ENCODE assay signal across 29 mouse cellular contexts in the genomic region with DNA sequence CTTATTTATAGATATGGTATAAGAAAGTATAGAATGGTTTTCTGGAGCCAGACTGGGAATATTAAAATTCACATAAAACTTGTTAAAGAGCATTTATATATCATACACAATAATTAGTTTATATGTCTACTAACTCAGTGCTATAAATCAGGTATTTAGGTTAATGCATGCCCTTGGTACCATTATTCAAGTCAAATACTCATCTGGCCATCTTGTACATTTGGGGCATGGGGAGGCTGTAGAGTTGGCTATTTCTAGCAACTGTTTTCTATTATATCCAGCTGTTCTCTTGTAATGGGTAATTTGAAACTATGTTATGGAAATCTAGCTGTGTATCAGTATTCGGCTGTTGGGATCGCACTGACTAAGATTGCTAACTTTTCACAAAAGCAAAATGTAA.
"Had no signal": no experiment of that assay in that cellular context is flagged by ENCODE, and none has a peak within 500 bp of the region (broad histone marks: within the 10 kb centered on the region; RNA-seq: fewer than 3 reads in every experiment).

No protein-coding gene starts in this region.

- H3K27ac ChIP-seq: left cerebral cortex, adult 2 months; limb, embryonic 15.5 days; liver, embryonic 12.5 days; liver, embryonic 13.5 days; liver, embryonic 14.5 days; liver, embryonic 15.5 days; lung, embryonic 15.5 days; macrophage; midbrain, embryonic 10.5 days; midbrain, embryonic 12.5 days; midbrain, embryonic 13.5 days; midbrain, embryonic 15.5 days had no signal

- H3K9me3 ChIP-seq: limb, embryonic 15.5 days; liver, embryonic 12.5 days; liver, embryonic 13.5 days; liver, embryonic 15.5 days; lung, embryonic 15.5 days; midbrain, embryonic 10.5 days; midbrain, embryonic 12.5 days; midbrain, embryonic 13.5 days; midbrain, embryonic 15.5 days had no signal

- H3K27me3 ChIP-seq: limb, embryonic 15.5 days; liver, embryonic 12.5 days; liver, embryonic 13.5 days; liver, embryonic 15.5 days; lung, embryonic 15.5 days; megakaryocyte, embryonic 14.5 days; midbrain, embryonic 12.5 days; midbrain, embryonic 13.5 days; midbrain, embryonic 15.5 days had no signal

- H3K4me1 ChIP-seq: limb, embryonic 15.5 days; liver, embryonic 12.5 days; liver, embryonic 13.5 days; liver, embryonic 15.5 days; lung, embryonic 15.5 days; midbrain, embryonic 10.5 days; midbrain, embryonic 12.5 days; midbrain, embryonic 13.5 days; midbrain, embryonic 15.5 days had no signal

- H3K4me2 ChIP-seq: limb, embryonic 15.5 days; liver, embryonic 11.5 days; liver, embryonic 12.5 days; liver, embryonic 13.5 days; liver, embryonic 15.5 days; lung, embryonic 14.5 days; lung, embryonic 15.5 days; midbrain, embryonic 11.5 days; midbrain, embryonic 12.5 days; midbrain, embryonic 13.5 days; midbrain, embryonic 15.5 days had no signal

- ATAC-seq: liver, embryonic 12.5 days; liver, postnatal 0 days; lung, postnatal 0 days; midbrain, embryonic 13.5 days; midbrain, embryonic 15.5 days; midbrain, embryonic 16.5 days had no signal

- H3K9ac ChIP-seq: limb, embryonic 15.5 days; liver, embryonic 12.5 days; liver, embryonic 13.5 days; liver, embryonic 14.5 days; liver, embryonic 15.5 days; liver, postnatal 0 days; lung, embryonic 14.5 days; lung, embryonic 15.5 days; midbrain, embryonic 12.5 days; midbrain, embryonic 13.5 days; midbrain, embryonic 15.5 days had no signal

- DNase-seq: left cerebral cortex, postnatal 4 days; liver; liver, embryonic 13.5 days; liver, postnatal 0 days; lung, adult 18-20 months; lung, adult 2 months; lung, postnatal 10 days; lung, postnatal 14 days; lung, postnatal 36 days; lung, postnatal 4 days; midbrain, embryonic 14.5 days had no signal

- H3K36me3 ChIP-seq: limb, embryonic 15.5 days; liver, embryonic 12.5 days; liver, embryonic 13.5 days; liver, embryonic 15.5 days; lung, embryonic 15.5 days; midbrain, embryonic 10.5 days; midbrain, embryonic 12.5 days; midbrain, embryonic 13.5 days; midbrain, embryonic 15.5 days had no signal

- H3K4me3 ChIP-seq: left cerebral cortex, adult 2 months; limb, embryonic 15.5 days; liver, embryonic 12.5 days; liver, embryonic 13.5 days; liver, embryonic 15.5 days; lung, embryonic 15.5 days; megakaryocyte, embryonic 14.5 days; midbrain, embryonic 10.5 days; midbrain, embryonic 12.5 days; midbrain, embryonic 13.5 days; midbrain, embryonic 15.5 days; myocyte had no signal
